Mouse (Mus musculus) mouse embryonic stem cell (cell line): Measurements from ENCODE around the gene Abo.
"Not testable (repeated sequence)": the region's sequence is repeated elsewhere in the genome, so short reads cannot be mapped to it uniquely, and the experiment has no call there.

ENCODE experiments used
- in situ Hi-C, 2 experiments: fragments of 300-500 bp; cut with MboI; formaldehyde crosslinking; loops; 1 replicate in 1 of 2; 3 replicates in 1 of 2; pipeline ENCODE4 v1.14.3; 2019 to 2020; ENCODE audit warnings: low sequenced_read_pairs in 2 of 2, low pct_unique_long_range_greater_than_20kb in 1 of 2, mixed read lengths in 1 of 2; ENCODE audit not compliant: unreplicated experiment in 1 of 2

The Abo gene

GRCm38 (mm10) chr2:26886170-26886569 is 21.4 kb upstream of the Abo start:
- in situ Hi-C loops, result not testable (repeated sequence)

- in situ Hi-C loops, result not testable (repeated sequence)
These were observed 20.8 kb upstream of the Abo start for GRCm38 (mm10) chr2:26885541-26885940.

GRCm38 (mm10) chr2:26878571-26878970 is 13.8 kb upstream of the Abo start:
- in situ Hi-C loops, result no loop called here

- in situ Hi-C loops, result no loop called here
These were observed 5.9 kb upstream of the Abo start for GRCm38 (mm10) chr2:26870666-26871065.

- in situ Hi-C loops, result no loop called here
These were observed 1.9 kb downstream of the Abo start for GRCm38 (mm10) chr2:26862856-26863255.

GRCm38 (mm10) chr2:26847706-26848105 is 17.1 kb downstream of the Abo start:
- in situ Hi-C loops, result loop anchor here in 1 of 2 experiments (25.0 kb wide), 1 partner anchor 185 kb away; the partner anchor contains the start of gene Lcn4

DNA sequence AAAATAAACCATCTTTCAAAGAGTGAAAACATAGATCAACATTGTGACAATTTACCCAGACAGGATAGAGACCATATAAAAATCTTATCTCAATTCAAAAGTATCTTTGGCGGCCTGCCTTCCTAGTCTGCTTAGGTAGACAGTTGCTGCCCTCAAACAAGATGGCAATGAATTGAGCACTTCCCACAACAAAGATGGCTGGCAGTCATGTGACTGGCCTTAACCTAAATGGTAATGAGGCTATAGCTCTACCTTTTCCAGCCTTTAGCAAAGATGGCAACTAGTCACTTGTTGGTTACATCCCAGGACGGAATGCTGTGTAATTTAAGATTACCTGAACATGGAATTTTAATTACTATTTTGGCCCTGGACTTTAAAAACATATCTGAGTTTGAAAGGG is 32.3 kb downstream of the Abo start:
- in situ Hi-C loops, result loop anchor here in 1 of 2 experiments (25.0 kb wide), 1 partner anchor 170 kb away; the partner anchor contains the start of gene Lcn4

DNA sequence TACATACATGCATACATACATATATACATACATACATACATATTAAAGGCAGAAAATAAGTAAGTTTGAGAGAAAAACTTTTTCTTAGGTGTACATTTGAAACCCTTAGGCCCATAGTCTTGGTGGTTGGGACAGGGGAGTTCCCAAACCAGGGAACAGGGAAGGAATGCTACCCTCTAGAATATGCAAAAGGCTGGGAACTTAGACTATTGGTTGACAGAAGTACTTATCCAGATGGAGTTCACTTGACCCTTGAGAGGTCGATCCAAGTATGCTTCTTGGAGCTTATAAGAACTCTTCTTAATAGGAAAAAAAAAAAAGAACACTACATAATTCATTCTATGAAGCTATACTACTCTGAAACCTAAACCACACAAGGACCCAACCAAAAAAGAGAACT is 36.7 kb downstream of the Abo start:
- in situ Hi-C loops, result loop anchor here in 1 of 2 experiments (25.0 kb wide), 1 partner anchor 166 kb away; the partner anchor contains the start of gene Lcn4

- in situ Hi-C loops, result loop anchor here in 1 of 2 experiments (25.0 kb wide), 1 partner anchor 165 kb away; the partner anchor contains the start of gene Lcn4
These were observed 37.4 kb downstream of the Abo start for GRCm38 (mm10) chr2:26827261-26827975.
